Mouse (Mus musculus) brain, embryonic 14.5 days (tissue): Measurements from ENCODE around the gene Il17rc. TPM values are rescaled to one million over a fixed set of nuclear protein-coding genes. Genes with fewer than 3 reads are reported as not detected.

Experiments
- DNase-seq: peaks from one replicate; pipeline ENCODE4 v3.0.0-alpha.2; 2011; ENCODE audit warnings: low read depth
- CTCF ChIP-seq: fragments of 200-500 bp; IDR thresholded peaks from 2 replicates; pipeline ENCODE4 v1.5.1; 2012; ENCODE audit warnings: inconsistent platforms, mild to moderate bottlenecking, moderate library complexity, borderline replicate concordance; ENCODE audit not compliant: insufficient read depth, insufficient read length; ENCODE audit errors: extremely low read depth
- POLR2A ChIP-seq: fragments of 200-500 bp; IDR thresholded peaks from 2 replicates; pipeline ENCODE4 v1.6.1; 2012; ENCODE audit warnings: mild to moderate bottlenecking, inconsistent platforms, borderline replicate concordance; ENCODE audit not compliant: poor library complexity, insufficient read depth, insufficient read length, severe bottlenecking; ENCODE audit errors: extremely low read depth
- polyA plus RNA-seq: library from polyadenylated mRNA; depleted of rRNA; stranded (reverse); fragments of >200 nt; gene quantifications from 2 replicates; pipeline ENCODE4 v1.2.3, GENCODE M21; 2012

The Il17rc gene
- polyA plus RNA-seq, 1 experiment: 3.3 TPM

DNA sequence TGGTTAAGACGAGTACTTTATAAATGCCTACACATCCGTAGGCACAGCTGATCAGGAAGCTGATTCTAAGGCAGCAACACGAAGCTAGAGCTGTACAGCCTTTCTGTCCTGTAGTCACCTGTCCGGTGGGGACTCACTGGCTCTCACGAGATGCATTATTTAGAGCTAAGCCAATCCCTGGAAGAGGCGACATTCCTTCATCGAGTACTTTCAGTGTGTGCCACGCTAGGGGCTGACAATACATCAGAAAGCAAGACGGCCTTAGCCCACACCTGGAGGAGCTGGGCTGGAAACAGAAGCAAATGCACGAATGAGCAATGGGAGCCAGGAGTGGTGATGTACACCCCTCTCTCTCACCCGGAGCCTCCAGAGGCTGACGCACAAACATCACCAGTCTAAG is 34.1 kb upstream of the Il17rc start:
- DNase-seq: no peak
- TF ChIP-seq POLR2A: no peak
- no peak for TF ChIP-seq CTCF

DNA sequence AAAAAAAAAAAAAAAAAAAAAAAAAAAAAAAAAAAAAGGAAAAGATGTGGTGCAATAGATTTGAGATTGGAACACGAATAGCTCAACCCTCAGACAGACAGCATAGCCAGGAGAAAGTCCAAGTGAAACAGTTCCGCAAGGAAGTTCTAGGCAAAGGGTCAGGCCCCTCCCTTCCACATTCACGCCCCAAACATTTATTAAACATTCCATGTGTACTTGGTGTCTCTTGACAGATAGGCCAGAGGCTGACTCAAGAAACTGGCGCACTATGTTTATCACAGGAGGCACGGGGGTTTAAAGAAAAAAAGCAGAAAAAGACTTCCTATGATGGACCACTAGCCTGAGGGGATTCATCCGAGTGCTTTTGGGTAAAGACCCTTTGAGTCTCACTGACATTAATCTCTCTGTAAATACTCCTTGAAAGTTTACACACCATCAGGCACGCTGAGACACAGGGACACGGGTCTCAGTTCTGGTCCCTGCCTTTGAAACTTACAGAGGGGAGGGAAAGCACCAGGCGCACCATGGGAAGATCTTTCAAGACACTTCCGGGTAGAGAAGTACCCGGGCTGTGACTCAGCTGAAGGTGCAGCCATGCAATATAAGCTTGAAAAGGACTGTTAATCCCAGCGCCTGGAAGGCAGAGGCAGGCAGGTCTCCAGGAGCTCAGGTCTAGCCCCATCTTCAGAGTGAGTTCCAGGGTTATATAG is 32.4 kb upstream of the Il17rc start:
- no peak for TF ChIP-seq POLR2A
- TF ChIP-seq CTCF: no peak
- no peak for DNase-seq

DNA sequence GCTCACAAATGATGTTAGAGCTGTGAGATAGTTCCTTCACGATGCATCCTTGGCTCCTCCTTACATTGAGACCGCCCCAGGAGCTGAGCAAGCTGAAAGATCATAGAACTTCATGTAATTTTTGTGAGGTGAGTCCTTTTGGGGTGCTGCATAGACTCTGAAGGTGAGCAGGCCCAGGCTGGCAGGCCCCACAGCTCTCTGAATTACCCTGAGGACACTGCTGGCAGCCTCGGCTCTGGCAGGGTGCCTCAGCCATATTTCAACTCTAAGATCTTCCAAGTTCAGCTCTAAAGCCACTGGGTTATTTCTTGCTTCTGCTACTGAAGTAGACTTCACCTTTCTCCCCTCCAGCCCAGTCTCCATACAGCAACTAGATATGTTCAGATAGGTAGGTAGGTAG is 30.5 kb upstream of the Il17rc start:
- TF ChIP-seq POLR2A (no peak), CTCF (no peak)
- DNase-seq: no peak

DNA sequence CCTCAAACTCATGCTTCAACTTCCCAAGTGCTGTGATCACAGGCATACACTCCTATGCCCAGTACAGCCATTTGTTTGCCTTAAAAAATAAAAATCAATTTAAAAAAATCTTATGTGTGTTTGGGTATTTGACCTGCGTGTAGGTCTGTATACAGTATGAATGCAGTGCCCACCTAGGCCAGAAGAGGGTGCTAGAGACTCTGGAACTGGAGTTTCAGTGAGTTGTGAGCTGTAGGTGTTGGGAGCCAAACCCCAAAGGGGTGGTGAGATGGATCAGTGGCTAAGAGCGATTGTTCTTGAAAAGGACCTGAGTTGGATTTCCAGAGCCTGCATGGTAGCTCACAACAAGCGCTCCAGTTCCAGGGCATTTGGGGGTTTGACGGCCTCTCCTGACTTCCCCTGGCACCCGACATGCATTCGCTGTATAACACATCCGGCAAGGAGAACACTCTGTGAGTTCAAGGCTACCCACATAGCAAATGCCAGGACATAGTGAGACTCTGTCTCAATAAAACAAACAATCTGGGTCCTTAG is 30.0 kb upstream of the Il17rc start:
- peak; percentile 71; the same call in 1 of the 2 replicates for TF ChIP-seq CTCF
- TF ChIP-seq POLR2A: no peak

DNA sequence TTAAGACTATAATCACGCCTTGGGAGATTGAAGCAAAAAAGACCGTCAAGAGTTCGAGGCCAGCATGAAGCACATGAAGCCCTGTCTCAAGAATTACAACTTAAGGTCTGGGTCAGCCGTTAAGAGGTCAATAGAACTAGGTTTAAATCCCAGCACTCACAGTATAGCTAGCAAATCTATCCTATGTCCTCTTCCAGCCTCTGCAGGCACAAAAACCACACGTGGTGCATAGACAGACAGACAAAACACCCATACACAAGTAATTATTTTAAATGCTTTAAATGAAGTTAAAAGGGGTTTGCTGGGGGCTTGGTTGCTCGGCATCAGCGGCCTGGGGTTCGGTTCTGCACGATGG is 29.2 kb upstream of the Il17rc start:
- DNase-seq: no peak
- TF ChIP-seq POLR2A (no peak), CTCF (no peak)

More for the DNA sequence above, 30.0 kb upstream of the Il17rc start:
- DNase-seq: peak; percentile 80

GRCm38 (mm10) chr6:113442442-113443090 is 28.7 kb upstream of the Il17rc start, which contains the start of gene Jagn1:
Gene Jagn1 (plus strand): TSS chr6:113442569.
- DNase-seq: peak; percentile 96
- no peak for TF ChIP-seq CTCF
- TF ChIP-seq POLR2A: peak; percentile 50; the same call in 1 of the 2 replicates

DNA sequence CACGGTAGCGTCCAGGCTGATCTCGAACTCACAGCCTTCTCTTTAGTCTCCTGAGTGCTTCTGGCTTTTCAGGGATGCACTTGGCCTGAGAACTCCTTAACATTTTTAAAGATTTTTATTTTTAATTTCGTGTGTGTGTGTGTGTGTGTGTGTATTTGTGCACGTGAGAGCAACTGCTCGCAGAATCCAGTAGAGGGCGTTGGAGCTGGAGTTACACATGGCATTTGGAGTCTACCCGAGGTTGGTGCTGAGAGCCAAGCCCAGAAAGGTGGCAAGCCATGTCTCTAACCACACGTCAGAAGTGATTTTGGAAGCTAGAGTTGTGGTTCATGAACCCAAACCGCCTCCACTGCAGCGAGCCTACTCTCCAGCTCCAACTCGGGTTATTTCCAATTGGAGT is 28.1 kb upstream of the Il17rc start:
- peak; percentile 18 for DNase-seq
- TF ChIP-seq CTCF: peak; percentile 13; the same call in 1 of the 2 replicates
- no peak for TF ChIP-seq POLR2A

- TF ChIP-seq CTCF: no peak
- no peak for TF ChIP-seq POLR2A
- DNase-seq: no peak
Measured at GRCm38 (mm10) chr6:113444207-113444965, 26.8 kb upstream of the Il17rc start.

- peak; percentile 49 for DNase-seq
- TF ChIP-seq POLR2A (no peak), CTCF (no peak)
Measured at GRCm38 (mm10) chr6:113447639-113448038, 23.6 kb upstream of the Il17rc start.

- no peak for TF ChIP-seq POLR2A
- no peak for TF ChIP-seq CTCF
- peak; percentile 71 for DNase-seq
Measured at GRCm38 (mm10) chr6:113451839-113452238, 19.4 kb upstream of the Il17rc start.

DNA sequence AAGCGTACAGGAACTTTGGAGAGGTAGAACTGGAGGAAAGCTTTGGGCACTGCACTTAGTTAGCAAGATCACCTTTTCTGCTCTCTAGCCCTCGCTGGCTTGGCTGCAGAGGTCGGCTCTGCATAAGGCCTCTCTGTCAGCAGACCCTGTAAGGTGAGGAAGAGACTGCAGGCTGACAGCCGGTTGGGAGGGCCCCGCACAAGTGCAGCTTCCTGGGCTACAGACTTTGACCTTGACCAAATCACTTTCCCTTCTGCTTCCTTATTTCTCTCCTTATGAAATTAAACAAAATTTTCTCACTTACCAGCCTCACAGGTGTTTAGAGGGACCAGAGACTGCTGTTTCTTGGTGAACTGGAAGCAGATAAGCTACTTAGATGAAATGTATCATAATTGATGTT is 16.2 kb upstream of the Il17rc start:
- TF ChIP-seq CTCF: no peak
- TF ChIP-seq POLR2A: no peak

More for the DNA sequence above, 16.2 kb upstream of the Il17rc start:
- no peak for DNase-seq
